Mouse (Mus musculus) heart, postnatal 14 days (tissue): ENCODE results near the gene Tnfaip2. TPM values are rescaled to one million over a fixed set of nuclear protein-coding genes. Genes with fewer than 3 reads are reported as not detected.

Experiments
- DNase-seq, 2 experiments: peaks; one replicate each; pipeline ENCODE4 v3.0.0; 2021 to 2022
- intact Hi-C: fragments of 180-260 bp; cut with DNase I; formaldehyde crosslinking; loops from one replicate; pipeline ENCODE4 v1.15.1; 2025
- total RNA-seq, 2 experiments: library from RNA; stranded (reverse); gene quantifications; 2 replicates each; pipeline ENCODE4 v1.2.3; 2021

The Tnfaip2 gene
- total RNA-seq, 2 experiments from 2014 or later, result 38.0 to 40.4 TPM

- peak in 1 of 2 experiments; percentile 70 for DNase-seq
- intact Hi-C loops, result no loop called here
These were observed 972 bp downstream of the Tnfaip2 start for GRCm38 (mm10) chr12:111443011-111443870.

GRCm38 (mm10) chr12:111443921-111444831, 1.9 kb downstream of the Tnfaip2 start:
- no peak for DNase-seq
- intact Hi-C loops, result no loop called here

DNA sequence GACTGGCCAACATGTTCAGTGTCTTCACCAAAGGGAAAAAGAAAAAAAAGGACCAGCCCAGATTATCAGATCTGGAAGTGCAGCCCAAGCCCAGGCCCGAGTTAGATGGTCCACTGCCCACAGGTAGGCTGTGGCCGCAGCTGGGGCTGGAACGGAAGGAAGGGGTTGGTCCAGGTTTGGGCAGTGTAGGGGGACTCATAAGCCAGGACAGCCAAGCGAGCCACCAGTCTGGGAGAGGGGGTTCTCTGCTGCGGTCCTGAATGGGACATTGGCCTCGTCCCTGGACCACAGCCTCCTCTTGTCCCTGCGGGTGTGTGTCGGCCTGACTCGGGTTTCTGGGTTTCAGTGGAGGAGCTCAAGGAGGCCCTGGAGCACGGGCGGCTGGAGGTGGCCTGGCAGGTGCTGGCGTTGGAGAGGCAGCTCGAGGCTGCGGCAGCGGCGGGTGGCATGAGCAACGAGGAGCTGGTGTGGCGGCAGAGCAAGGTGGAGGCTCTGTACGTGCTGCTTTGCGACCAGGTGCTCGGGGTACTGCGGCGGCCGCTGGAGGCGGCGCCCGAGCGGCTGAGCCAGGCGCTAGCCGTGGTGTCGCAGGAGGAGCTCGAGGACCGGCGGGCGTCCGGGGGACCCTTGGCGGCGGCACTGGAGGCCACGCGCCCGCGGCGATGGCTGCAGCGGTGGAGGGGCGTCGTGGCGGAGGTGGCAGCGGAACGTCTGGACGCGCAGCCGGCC, 3.1 kb downstream of the Tnfaip2 start:
- no peak for DNase-seq
- intact Hi-C loops, result no loop called here

DNA sequence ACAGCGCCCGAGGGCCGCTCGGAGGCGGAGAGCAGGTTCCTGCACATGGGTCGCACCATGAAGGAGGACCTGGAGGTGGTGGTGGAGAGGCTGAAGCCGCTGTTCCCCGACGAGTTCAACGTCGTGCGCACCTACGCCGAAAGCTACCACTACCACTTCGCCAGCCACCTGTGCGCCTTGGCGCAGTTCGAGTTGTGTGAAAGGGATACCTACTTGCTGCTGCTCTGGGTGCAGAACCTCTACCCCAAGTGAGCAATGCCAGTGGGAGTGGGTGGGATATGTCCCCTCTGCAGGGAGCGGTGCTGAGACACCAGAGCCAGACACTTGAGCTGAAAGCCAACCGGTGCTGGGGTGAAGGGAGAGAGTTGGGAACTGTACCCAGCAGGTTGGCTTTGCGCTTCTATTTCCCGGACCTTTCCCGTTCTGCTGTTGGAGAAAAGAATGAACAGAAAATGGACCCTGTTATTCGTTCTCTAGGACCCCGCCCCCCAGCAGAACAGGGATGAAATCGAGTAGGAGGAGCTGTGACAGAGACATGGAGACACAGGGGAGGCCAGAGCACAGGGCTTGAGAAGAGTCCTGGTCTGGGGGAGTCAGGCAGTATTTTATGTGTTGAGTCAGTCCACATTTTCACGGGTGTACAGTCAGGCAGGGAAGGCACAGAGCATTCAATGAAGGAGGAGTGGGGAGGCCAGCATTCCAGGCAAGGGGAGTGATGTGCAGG, 3.8 kb downstream of the Tnfaip2 start:
- no peak for DNase-seq

DNA sequence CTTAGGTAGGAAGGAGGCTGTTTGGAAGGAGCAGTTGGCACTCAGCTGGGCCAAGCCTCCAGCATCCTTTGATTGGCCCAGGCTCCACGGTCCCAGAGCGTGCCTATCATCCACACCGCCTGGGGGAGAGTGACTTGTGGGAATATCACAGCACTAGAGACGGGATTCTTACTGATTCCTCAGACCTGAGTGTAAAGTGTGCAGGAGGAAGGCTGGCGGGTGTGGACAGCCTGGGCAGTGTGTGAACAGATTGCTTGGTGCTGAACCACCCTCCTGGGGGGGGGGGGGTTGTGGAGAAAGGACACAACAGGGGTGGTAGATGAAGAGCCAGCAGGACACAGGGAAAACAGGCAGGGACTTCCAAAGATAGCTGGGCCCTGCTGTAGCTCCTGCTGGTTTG, 4.5 kb downstream of the Tnfaip2 start:
- intact Hi-C loops, result loop anchor here (2.0 kb wide), 1 partner anchor 16 kb away; no protein-coding TSS in a partner anchor
- no peak for DNase-seq

More for the DNA sequence above, 3.8 kb downstream of the Tnfaip2 start:
- intact Hi-C loops, result loop anchor here (2.0 kb wide), 1 partner anchor 15 kb away; no protein-coding TSS in a partner anchor

- DNase-seq, result no peak
- intact Hi-C loops, result loop anchor here (2.0 kb wide), 1 partner anchor 17 kb away; no protein-coding TSS in a partner anchor
These were observed 5.1 kb downstream of the Tnfaip2 start for GRCm38 (mm10) chr12:111447350-111447749.

DNA sequence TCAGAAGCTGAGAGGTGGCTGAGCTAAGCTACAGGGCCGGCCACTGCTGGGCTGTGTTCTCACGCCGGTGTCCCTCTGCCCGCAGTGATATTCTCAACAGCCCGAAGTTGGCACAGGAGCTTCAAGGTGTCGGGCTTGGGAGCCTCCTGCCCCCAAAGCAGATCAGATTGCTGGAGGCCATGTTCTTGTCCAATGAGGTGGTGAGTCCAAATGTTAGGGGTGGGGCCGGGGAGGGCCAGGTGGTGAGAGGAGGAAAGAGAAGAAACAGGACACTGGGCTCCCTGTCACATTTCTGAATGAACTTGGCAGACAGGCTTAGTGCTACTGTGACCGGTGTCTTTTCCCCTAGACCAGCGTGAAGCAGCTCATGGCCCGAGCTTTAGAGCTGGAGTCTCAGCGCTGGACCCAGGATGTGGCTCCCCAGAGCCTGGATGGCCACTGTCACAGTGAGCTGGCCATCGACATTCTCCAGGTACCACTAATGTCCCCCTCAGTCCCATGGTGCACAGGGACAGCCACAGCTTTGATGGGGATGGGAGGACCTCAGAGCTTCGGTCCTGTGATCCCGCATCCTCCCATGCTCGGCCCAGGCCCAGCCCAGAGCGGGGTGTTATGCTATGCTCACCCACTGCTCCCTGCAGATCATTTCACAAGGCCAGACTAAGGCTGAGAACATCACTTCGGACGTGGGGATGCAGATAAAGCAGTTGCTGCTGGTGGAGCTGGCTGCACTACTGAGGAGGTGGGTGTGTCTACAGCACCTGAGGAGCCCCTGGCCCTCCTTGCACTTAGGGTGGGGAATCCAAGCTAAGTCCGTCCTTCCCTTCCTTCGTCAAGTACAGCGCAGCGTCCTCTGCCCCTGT, 5.9 kb downstream of the Tnfaip2 start:
- no peak for DNase-seq
- intact Hi-C loops, result loop anchor here (2.0 kb wide), 1 partner anchor 17 kb away; no protein-coding TSS in a partner anchor

GRCm38 (mm10) chr12:111448931-111449705, 6.8 kb downstream of the Tnfaip2 start:
- DNase-seq, result no peak
- intact Hi-C loops, result no loop called here

DNA sequence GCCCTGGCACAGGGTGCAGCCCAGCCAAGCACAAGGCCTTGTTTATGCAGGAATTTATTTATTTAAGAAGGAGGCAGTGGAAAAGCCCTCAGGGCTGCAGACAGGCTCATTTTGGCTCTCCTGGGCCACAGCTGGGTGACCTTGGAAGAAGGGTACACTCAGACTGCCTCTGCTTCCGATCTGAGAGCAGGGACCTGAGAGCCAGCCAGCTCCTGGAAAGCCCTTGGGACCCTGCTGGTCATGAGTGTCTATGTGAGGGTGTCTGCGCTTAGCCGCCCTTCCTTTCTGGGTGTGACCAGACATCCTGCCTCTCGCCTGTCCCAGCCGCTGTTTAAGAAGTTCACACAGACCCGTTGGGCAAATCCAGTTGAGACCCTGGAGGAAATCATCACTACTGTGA, 8.1 kb downstream of the Tnfaip2 start:
- intact Hi-C loops, result no loop called here
- peak; percentile 67 to 71 for DNase-seq

DNA sequence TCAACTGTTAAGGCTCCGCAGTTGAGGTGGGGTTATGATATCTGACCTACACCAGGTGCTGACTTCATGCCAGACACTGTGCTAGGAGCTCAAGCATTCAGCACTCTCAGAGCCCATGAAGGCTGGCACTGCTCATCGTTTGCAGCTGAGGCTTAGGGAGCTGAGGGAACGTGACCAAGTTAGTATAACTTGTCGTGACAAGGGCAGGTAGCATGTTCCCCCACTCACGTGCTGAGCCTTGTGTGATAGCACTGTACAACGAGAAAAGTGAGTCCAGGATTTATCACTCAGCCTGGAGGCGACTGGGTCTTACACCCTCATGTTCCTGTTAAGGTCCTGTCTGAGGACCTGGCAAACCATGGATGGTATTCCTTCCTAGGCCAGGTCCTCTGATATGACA, 9.3 kb downstream of the Tnfaip2 start:
- no peak for DNase-seq

DNA sequence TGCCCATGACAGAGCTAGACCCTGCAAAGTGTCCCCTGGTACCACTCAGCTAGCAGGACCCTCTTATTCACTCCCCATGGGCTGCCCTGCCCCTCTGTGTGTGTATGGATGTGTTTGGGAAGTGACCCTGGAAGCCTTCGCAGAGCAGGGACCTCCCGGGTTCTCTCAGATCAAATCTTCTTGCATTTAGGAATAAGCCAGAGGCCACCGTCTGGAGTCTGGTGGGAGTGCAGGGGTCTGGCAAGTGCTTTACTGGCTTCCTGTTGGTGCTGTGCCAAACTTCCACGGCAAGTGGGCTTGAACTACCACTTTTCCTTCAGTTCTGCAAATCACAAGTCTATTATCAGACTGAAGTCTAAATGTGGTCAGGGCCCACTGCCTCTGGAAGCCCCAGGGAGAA, 11.8 kb downstream of the Tnfaip2 start:
- intact Hi-C loops, result no loop called here
- DNase-seq, result peak in 1 of 2 experiments; percentile 49

More for the DNA sequence above, 9.3 kb downstream of the Tnfaip2 start:
- intact Hi-C loops, result no loop called here

GRCm38 (mm10) chr12:111454543-111455280, 12.4 kb downstream of the Tnfaip2 start:
- DNase-seq, result peak in 1 of 2 experiments; percentile 25
- intact Hi-C loops, result no loop called here

- intact Hi-C loops, result no loop called here
- peak in 1 of 2 experiments; percentile 40 for DNase-seq
These were observed 13.1 kb downstream of the Tnfaip2 start for GRCm38 (mm10) chr12:111455311-111455846.

DNA sequence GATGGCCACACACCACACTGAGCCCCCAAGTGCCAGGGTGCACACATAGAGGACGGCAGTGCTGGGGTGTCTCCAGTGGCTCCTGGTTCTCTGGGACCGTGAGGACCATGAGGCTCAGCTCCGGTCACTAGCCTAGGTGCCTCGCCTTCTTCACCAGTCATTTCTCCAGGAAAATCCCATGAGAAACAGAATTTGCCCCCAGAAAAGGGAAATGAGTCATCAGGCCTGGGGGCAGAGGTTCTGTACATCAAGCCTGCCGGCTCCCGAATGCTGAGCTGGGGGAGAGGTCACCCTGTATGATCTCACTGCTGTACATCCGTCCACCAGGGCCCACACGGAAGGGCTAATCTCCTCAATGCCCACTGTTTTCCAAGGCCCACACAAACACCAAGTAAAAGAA, 13.6 kb downstream of the Tnfaip2 start:
- no peak for DNase-seq
- intact Hi-C loops, result no loop called here

- intact Hi-C loops, result no loop called here
- peak in 1 of 2 experiments; percentile 48 for DNase-seq
These were observed 15.5 kb downstream of the Tnfaip2 start for GRCm38 (mm10) chr12:111457742-111458141.

- intact Hi-C loops, result no loop called here
- DNase-seq, result no peak
These were observed 21.3 kb downstream of the Tnfaip2 start for GRCm38 (mm10) chr12:111463570-111463969.

- DNase-seq, result no peak
- intact Hi-C loops, result no loop called here
These were observed 24.1 kb downstream of the Tnfaip2 start for GRCm38 (mm10) chr12:111466369-111466768.
